ENCODE assay signal across 32 mouse cellular contexts in the genomic region with DNA sequence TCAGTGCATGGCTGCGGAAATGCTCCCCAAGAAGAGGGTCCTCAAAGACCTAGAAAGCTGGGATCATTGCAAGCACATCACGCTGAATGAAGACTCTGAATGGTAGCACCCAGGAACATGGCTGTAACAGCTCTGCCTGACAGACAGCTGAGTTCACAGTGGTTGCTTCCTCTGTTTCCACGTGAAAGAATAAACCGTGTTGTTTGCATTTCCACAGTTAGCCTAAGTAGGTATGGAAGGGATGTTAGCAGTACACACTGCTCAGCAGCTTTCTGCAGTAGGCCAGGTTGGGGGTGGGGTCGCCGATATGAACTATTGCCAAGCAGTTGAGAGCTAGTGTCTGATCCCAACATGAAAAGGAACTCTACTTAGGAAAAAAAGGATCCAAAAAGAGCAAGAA. TPM values are rescaled to one million over a fixed set of nuclear protein-coding genes. Genes with fewer than 3 reads are reported as not detected.
"Had no signal": no experiment of that assay in that cellular context is flagged by ENCODE, and none has a peak within 500 bp of the region (broad histone marks: within the 10 kb centered on the region; RNA-seq: fewer than 3 reads in every experiment).

Gene T2 (plus strand): TSS at position 301 of the 400 bp plus-strand sequence.

- DNase-seq: cerebellum, adult 2 months; cerebellum, adult 8-10 months; cerebellum, adult 9-10 months; cerebellum, adult 9-11 months; cerebellum, postnatal 10 days; cerebellum, postnatal 14 days; cerebellum, postnatal 25 days; cerebellum, postnatal 36 days; embryo, embryonic 11 days; forebrain, postnatal 0 days; gastrocnemius, adult 2 months; gastrocnemius, postnatal 10 days; gastrocnemius, postnatal 14 days; gastrocnemius, postnatal 25 days; heart, adult 18-20 months had no signal

- H3K9ac ChIP-seq: embryonic facial prominence, embryonic 12.5 days; embryonic facial prominence, embryonic 13.5 days; embryonic facial prominence, embryonic 15.5 days; forebrain, embryonic 12.5 days; forebrain, embryonic 13.5 days; forebrain, embryonic 15.5 days; forebrain, postnatal 0 days had no signal

- H3K9me3 ChIP-seq: embryonic facial prominence, embryonic 10.5 days; embryonic facial prominence, embryonic 12.5 days; embryonic facial prominence, embryonic 13.5 days; embryonic facial prominence, embryonic 15.5 days; forebrain, embryonic 10.5 days; forebrain, embryonic 12.5 days; forebrain, embryonic 13.5 days; forebrain, embryonic 15.5 days had no signal

- H3K36me3 ChIP-seq: embryonic facial prominence, embryonic 10.5 days; embryonic facial prominence, embryonic 12.5 days; embryonic facial prominence, embryonic 13.5 days; embryonic facial prominence, embryonic 15.5 days; forebrain, embryonic 10.5 days; forebrain, embryonic 12.5 days; forebrain, embryonic 15.5 days had no signal

- H3K4me3 ChIP-seq: embryonic facial prominence, embryonic 10.5 days; embryonic facial prominence, embryonic 12.5 days; embryonic facial prominence, embryonic 13.5 days; embryonic facial prominence, embryonic 15.5 days; erythroblast, embryonic 14.5 days; forebrain, embryonic 10.5 days; forebrain, embryonic 12.5 days; forebrain, embryonic 13.5 days; forebrain, embryonic 15.5 days; gastrocnemius, adult 2 months had no signal

- H3K27me3 ChIP-seq: embryonic facial prominence, embryonic 12.5 days; embryonic facial prominence, embryonic 13.5 days; embryonic facial prominence, embryonic 15.5 days; forebrain, embryonic 12.5 days; forebrain, embryonic 13.5 days; forebrain, embryonic 15.5 days had no signal

- H3K4me1 ChIP-seq: embryonic facial prominence, embryonic 12.5 days; embryonic facial prominence, embryonic 15.5 days had no signal

- ATAC-seq: forebrain, embryonic 13.5 days; forebrain, embryonic 14.5 days; forebrain, embryonic 15.5 days; forebrain, embryonic 16.5 days; forebrain, postnatal 0 days had no signal

- H3K27ac ChIP-seq: embryonic facial prominence, embryonic 10.5 days; embryonic facial prominence, embryonic 12.5 days; embryonic facial prominence, embryonic 13.5 days; embryonic facial prominence, embryonic 15.5 days; forebrain, embryonic 10.5 days; forebrain, embryonic 12.5 days; forebrain, embryonic 13.5 days; forebrain, embryonic 15.5 days; gastrocnemius, adult 2 months had no signal

- H3K4me2 ChIP-seq: embryonic facial prominence, embryonic 12.5 days; embryonic facial prominence, embryonic 13.5 days; embryonic facial prominence, embryonic 15.5 days; forebrain, embryonic 12.5 days; forebrain, embryonic 13.5 days; forebrain, embryonic 15.5 days had no signal

RNA-seq across cellular contexts. Expression of gene T2, which starts in this region (rescaled TPM):
- total RNA-seq: common myeloid progenitor, adult 5-6 weeks; gastrocnemius, adult 18-20 months; gastrocnemius, adult 2 months; gastrocnemius, adult 8-10 months; gastrocnemius, postnatal 10 days; gastrocnemius, postnatal 14 days; gastrocnemius, postnatal 25 days; gastrocnemius, postnatal 36 days; gastrocnemius, postnatal 4 days; granulocyte monocyte progenitor cell, adult 5-6 weeks had no signal
- polyA plus RNA-seq: erythroblast, embryonic 14.5 days had no signal
